Mouse (Mus musculus) MEL (cell line): ENCODE measurements at regions not wholly inside any gene's neighbourhood (a gene's known extent, or its start where the extent isn't known, plus 50 kb on each side); places are given as distances from the start of the nearest gene placed in this dataset.

Source experiments
- DNase-seq: peaks from one replicate; pipeline ENCODE4 v3.0.0; 2011; ENCODE audit warnings: low read depth, low spot score
- H3K27ac ChIP-seq: 2 replicates; pipeline ENCODE4 v1.5.1; 2012; ENCODE audit warnings: low read depth, mild to moderate bottlenecking, control low read depth, low read length, moderate library complexity; ENCODE audit not compliant: control insufficient read depth
- H3K27me3 ChIP-seq, 2 experiments: fragments of 150-350 bp in 1 of 2; sonication (generic) in 1 of 2; 2 replicates each; pipeline ENCODE4 v1.6.1; 2012; ENCODE audit warnings: low read length in 2 of 2, mild to moderate bottlenecking in 2 of 2, improper control_type of control experiment in 1 of 2, moderate library complexity in 1 of 2; ENCODE audit not compliant: insufficient read depth in 2 of 2, control insufficient read depth in 1 of 2
- H3K36me3 ChIP-seq, 2 experiments: 2 replicates each; pipeline ENCODE4 v1.6.1; 2012 to 2014; ENCODE audit warnings: low read length in 2 of 2, improper control_type of control experiment in 1 of 2, inconsistent platforms in 1 of 2, mild to moderate bottlenecking in 1 of 2; ENCODE audit not compliant: insufficient read depth in 2 of 2, control insufficient read depth in 1 of 2
- H3K4me1 ChIP-seq, 2 experiments: fragments of 150-350 bp in 1 of 2; sonication (generic) in 1 of 2; 2 replicates each; pipeline ENCODE4 v1.6.1; 2012; ENCODE audit warnings: low read length in 2 of 2, improper control_type of control experiment in 1 of 2, mild to moderate bottlenecking in 1 of 2; ENCODE audit not compliant: insufficient read depth in 2 of 2, control insufficient read depth in 1 of 2
- H3K4me3 ChIP-seq, 2 experiments: fragments of 150-350 bp in 1 of 2; sonication (generic) in 1 of 2; 2 replicates each; pipeline ENCODE4 v1.5.1; 2012; ENCODE audit warnings: low read depth in 2 of 2, low read length in 2 of 2, mild to moderate bottlenecking in 2 of 2, moderate library complexity in 2 of 2, control low read depth in 1 of 2, improper control_type of control experiment in 1 of 2; ENCODE audit not compliant: control insufficient read depth in 1 of 2, insufficient read depth in 1 of 2
- H3K79me2 ChIP-seq: 2 replicates; pipeline ENCODE4 v1.6.1; 2012; ENCODE audit warnings: mild to moderate bottlenecking, low read length, moderate library complexity; ENCODE audit not compliant: control insufficient read depth, poor library complexity, insufficient read depth
- H3K9ac ChIP-seq: 2 replicates; pipeline ENCODE4 v1.6.1; 2012; ENCODE audit warnings: low read depth, mild to moderate bottlenecking, control low read depth, low read length, moderate library complexity; ENCODE audit not compliant: control insufficient read depth, poor library complexity, severe bottlenecking
- H3K9me3 ChIP-seq: fragments of 150-350 bp; sonication (generic); replicated peaks from 2 replicates; pipeline ENCODE4 v1.6.1; 2012; ENCODE audit warnings: mild to moderate bottlenecking, low read length, improper control_type of control experiment, moderate library complexity; ENCODE audit not compliant: insufficient read depth
- BHLHE40 ChIP-seq: IDR thresholded peaks from 2 replicates; pipeline ENCODE4 v1.6.1; 2012; ENCODE audit warnings: low read depth, mild to moderate bottlenecking, inconsistent platforms, low read length, improper control_type of control experiment, borderline replicate concordance
- E2F4 ChIP-seq: IDR thresholded peaks from 2 replicates; pipeline ENCODE4 v1.6.1; 2011; ENCODE audit warnings: low read depth, low read length, improper control_type of control experiment, borderline replicate concordance
- ELF1 ChIP-seq: IDR thresholded peaks from 2 replicates; pipeline ENCODE4 v1.6.1; 2014; ENCODE audit warnings: low read depth, mild to moderate bottlenecking, inconsistent platforms, low read length, improper control_type of control experiment, moderate library complexity
- EP300 ChIP-seq, 2 experiments: IDR thresholded peaks; 2 replicates each; pipeline ENCODE4 v1.6.1; 2011; ENCODE audit warnings: improper control_type of control experiment in 2 of 2, low read length in 2 of 2, low read depth in 1 of 2, mild to moderate bottlenecking in 1 of 2
- GABPA ChIP-seq: IDR thresholded peaks from 2 replicates; pipeline ENCODE4 v1.6.1; 2012; ENCODE audit warnings: low read depth, mild to moderate bottlenecking, inconsistent platforms, low read length, improper control_type of control experiment, moderate library complexity
- KAT2A ChIP-seq: conservative IDR thresholded peaks from 2 replicates; pipeline ENCODE4 v1.6.1; 2012; ENCODE audit warnings: low read depth, low read length, improper control_type of control experiment, inconsistent platforms
- MAFK ChIP-seq: IDR thresholded peaks from 2 replicates; pipeline ENCODE4 v1.6.1; 2011; ENCODE audit warnings: low read depth, mild to moderate bottlenecking, low read length, improper control_type of control experiment, borderline replicate concordance
- MAZ ChIP-seq: IDR thresholded peaks from 2 replicates; pipeline ENCODE4 v1.6.1; 2012; ENCODE audit warnings: low read depth, mild to moderate bottlenecking, inconsistent platforms, low read length, improper control_type of control experiment
- MEF2A ChIP-seq: IDR thresholded peaks from 2 replicates; pipeline ENCODE4 v1.6.1; 2014; ENCODE audit warnings: low read depth, mild to moderate bottlenecking, inconsistent platforms, low read length, improper control_type of control experiment; ENCODE audit not compliant: poor library complexity, insufficient replicate concordance, severe bottlenecking; ENCODE audit errors: extremely low read depth
- MXI1 ChIP-seq: IDR thresholded peaks from 2 replicates; pipeline ENCODE4 v1.6.1; 2011; ENCODE audit warnings: mild to moderate bottlenecking, low read depth, low read length, improper control_type of control experiment
- NELFE ChIP-seq: IDR thresholded peaks from 2 replicates; pipeline ENCODE4 v1.6.1; 2011; ENCODE audit warnings: low read depth, low read length, improper control_type of control experiment
- NRF1 ChIP-seq: IDR thresholded peaks from 2 replicates; pipeline ENCODE4 v1.6.1; 2014; ENCODE audit warnings: low read depth, mild to moderate bottlenecking, inconsistent platforms, low read length, improper control_type of control experiment, moderate library complexity; ENCODE audit not compliant: poor library complexity, insufficient read depth, severe bottlenecking
- POLR2A ChIP-seq, 2 experiments: IDR thresholded peaks; 2 replicates each; pipeline ENCODE4 v1.6.1; 2011 to 2012; ENCODE audit warnings: low read length in 2 of 2, mild to moderate bottlenecking in 2 of 2, control low read depth in 1 of 2, improper control_type of control experiment in 1 of 2, low read depth in 1 of 2, moderate library complexity in 1 of 2; ENCODE audit not compliant: control insufficient read depth in 1 of 2, insufficient read depth in 1 of 2, poor library complexity in 1 of 2
- POLR2AphosphoS5 ChIP-seq: IDR thresholded peaks from 2 replicates; pipeline ENCODE4 v1.6.1; 2012; ENCODE audit warnings: low read depth, borderline replicate concordance, mild to moderate bottlenecking, inconsistent platforms, low read length, moderate library complexity, mixed read lengths
- RAD21 ChIP-seq: IDR thresholded peaks from 2 replicates; pipeline ENCODE4 v1.6.1; 2011; ENCODE audit warnings: mild to moderate bottlenecking, low read depth, low read length, improper control_type of control experiment
- TBP ChIP-seq: IDR thresholded peaks from 2 replicates; pipeline ENCODE4 v1.8.0; 2011; ENCODE audit warnings: low read depth, low read length, improper control_type of control experiment
- UBTF ChIP-seq: IDR thresholded peaks from 2 replicates; pipeline ENCODE4 v1.6.1; 2012; ENCODE audit warnings: low read depth, mild to moderate bottlenecking, inconsistent platforms, low read length, improper control_type of control experiment, moderate library complexity, borderline replicate concordance; ENCODE audit not compliant: insufficient read depth
- USF2 ChIP-seq, 2 experiments: IDR thresholded peaks; 2 replicates each; pipeline ENCODE4 v1.6.1; 2011 to 2012; ENCODE audit warnings: improper control_type of control experiment in 2 of 2, low read length in 2 of 2, borderline replicate concordance in 1 of 2, inconsistent platforms in 1 of 2, low read depth in 1 of 2, mild to moderate bottlenecking in 1 of 2; ENCODE audit not compliant: insufficient read depth in 1 of 2
- ZKSCAN1 ChIP-seq: IDR thresholded peaks from 2 replicates; pipeline ENCODE4 v1.6.1; 2012; ENCODE audit warnings: low read depth, mild to moderate bottlenecking, inconsistent platforms, low read length, improper control_type of control experiment, moderate library complexity
- ZNF384 ChIP-seq: IDR thresholded peaks from 2 replicates; pipeline ENCODE4 v1.6.1; 2012; ENCODE audit warnings: low read depth, mild to moderate bottlenecking, inconsistent platforms, low read length, improper control_type of control experiment

DNA sequence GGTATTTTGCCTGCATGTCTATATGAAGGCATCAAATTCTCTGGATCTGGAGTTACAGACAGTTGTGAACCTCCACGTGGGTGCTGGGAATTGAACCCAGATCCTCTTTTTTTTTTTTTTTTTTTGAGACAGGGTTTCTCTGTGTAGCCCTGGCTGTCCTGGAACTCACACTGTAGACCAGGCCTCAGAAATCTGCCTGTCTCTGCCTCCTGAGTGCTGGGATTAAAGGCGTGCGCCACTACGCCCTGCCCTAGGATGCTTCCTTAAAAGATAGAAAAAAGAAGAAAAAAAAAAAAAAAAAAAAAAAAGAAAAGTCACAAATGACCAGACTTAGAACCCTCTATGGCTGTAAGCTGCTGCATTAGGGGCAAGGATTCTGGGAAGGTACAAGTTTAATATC is 111.6 kb downstream of the Sox2 start:
- H3K4me1 ChIP-seq = no peaks in the 10 kb centered on the region
- H3K27me3 ChIP-seq = no peaks in the 10 kb centered on the region
- no peak overlapping the region for H3K4me3 ChIP-seq
- no peaks in the 10 kb centered on the region for H3K9me3 ChIP-seq
- no peak for DNase-seq
- H3K27ac ChIP-seq = no peak overlapping the region
- no peaks in the 10 kb centered on the region for H3K79me2 ChIP-seq
- no peak overlapping the region for H3K9ac ChIP-seq
- H3K36me3 ChIP-seq = no peaks in the 10 kb centered on the region
- no peak for TF ChIP-seq ELF1
- no peak for TF ChIP-seq MEF2A
- no peak for TF ChIP-seq NELFE
- TF ChIP-seq ZKSCAN1 = no peak
- TF ChIP-seq BHLHE40 = no peak
- TF ChIP-seq MAZ = no peak
- no peak for TF ChIP-seq UBTF
- no peak for TF ChIP-seq GABPA
- TF ChIP-seq ZNF384 = no peak
- no peak for TF ChIP-seq EP300 (IDR thresholded peaks at IDR 0.05; ENCODE audit: low read depth in 1 of 2, low read length in 2 of 2)

DNA sequence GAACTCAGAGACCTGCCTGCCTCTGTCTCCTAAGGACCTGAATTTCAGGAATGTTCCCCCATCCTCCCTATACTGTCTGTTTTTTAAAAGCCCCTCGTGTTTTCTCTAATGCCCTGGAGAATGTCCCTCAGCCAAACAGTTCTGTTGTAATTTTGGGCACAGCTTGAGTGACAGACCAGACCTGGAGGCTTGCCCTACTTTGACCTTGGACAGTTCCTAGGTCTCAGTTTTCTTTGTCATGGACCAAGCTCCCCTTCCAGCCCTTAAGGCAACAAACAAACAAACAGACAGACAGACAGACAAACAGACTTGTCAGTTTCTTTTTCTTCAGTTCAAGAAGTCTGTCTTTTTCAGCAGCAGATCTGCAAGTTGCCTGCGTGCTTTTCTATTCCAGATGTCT is 114.4 kb downstream of the Sox2 start:
- H3K9ac ChIP-seq = no peak overlapping the region
- no peaks in the 10 kb centered on the region for H3K36me3 ChIP-seq
- no peaks in the 10 kb centered on the region for H3K27me3 ChIP-seq
- DNase-seq = no peak
- no peak overlapping the region for H3K4me3 ChIP-seq
- no peaks in the 10 kb centered on the region for H3K79me2 ChIP-seq
- TF ChIP-seq USF2 (IDR thresholded peaks at IDR 0.05; ENCODE audit: borderline replicate concordance in 1 of 2, insufficient read depth in 1 of 2, low read depth in 1 of 2, low read length in 2 of 2) = no peak
- no peak for TF ChIP-seq MXI1
- TF ChIP-seq MAZ = no peak
- TF ChIP-seq KAT2A = no peak
- TF ChIP-seq MAFK = no peak
- TF ChIP-seq GABPA = no peak
- no peak for TF ChIP-seq E2F4
- no peak for TF ChIP-seq ZNF384
- no peak for TF ChIP-seq BHLHE40
- no peak for TF ChIP-seq TBP
- no peak for TF ChIP-seq POLR2AphosphoS5
- no peak for TF ChIP-seq POLR2A (IDR thresholded peaks at IDR 0.05; ENCODE audit: control insufficient read depth in 1 of 2, insufficient read depth in 1 of 2, low read depth in 1 of 2, low read length in 2 of 2, poor library complexity in 1 of 2)
- TF ChIP-seq NRF1 = no peak
- no peak for TF ChIP-seq RAD21
- no peak for TF ChIP-seq NELFE
- TF ChIP-seq, all 39 proteins: peak for 0
- Histone ChIP-seq H3K9me3 (no peaks in the 10 kb centered on the region), H3K4me1 (no peaks in the 10 kb centered on the region), H3K27ac (no peak overlapping the region)
